Mouse (Mus musculus): ENCODE results near the gene Epn3. TPM values are rescaled to one million over a fixed set of nuclear protein-coding genes. Genes with fewer than 3 reads are reported as not detected.

The Epn3 gene
- polyA plus RNA-seq, 1 experiment from 2014 or later: 14.4 TPM

- peak overlapping the region; percentile 90 for H3K27ac ChIP-seq (ENCODE audit: poor library complexity, severe bottlenecking)
- peak overlapping the region; percentile 54 for H3K4me3 ChIP-seq
- no peaks in the 10 kb centered on the region for H3K9me3 ChIP-seq (replicated peaks)
- WGBS: 20% methylated on average over 19 of the region's 19 CpGs
- peaks cover 52% of the 10 kb centered on the region for H3K4me1 ChIP-seq (replicated peaks)
- ATAC-seq (ENCODE audit: insufficient number of reproducible peaks, low FRiP score): no peak; the same call in 1 of the 2 replicates
- H3K9ac ChIP-seq: peak overlapping the region; percentile 73
- peaks cover 22% of the 10 kb centered on the region; the same call in 1 of the 2 replicates for H3K27me3 ChIP-seq (replicated peaks)
- H3K4me2 ChIP-seq: peak overlapping the region; percentile 78
- peaks cover 15% of the 10 kb centered on the region for H3K36me3 ChIP-seq
Observed at GRCm38 (mm10) chr11:94498093-94498996, 1.4 kb downstream of the Epn3 start.

- Histone ChIP-seq H3K27ac (ENCODE audit: poor library complexity, severe bottlenecking) (peak overlapping the region; percentile 78), H3K27me3 (replicated peaks) (peaks cover 37% of the 10 kb centered on the region), H3K9ac (no peak overlapping the region), H3K4me1 (replicated peaks) (peaks cover 60% of the 10 kb centered on the region), H3K4me2 (no peak overlapping the region), H3K36me3 (peaks cover 29% of the 10 kb centered on the region), H3K9me3 (replicated peaks) (no peaks in the 10 kb centered on the region), H3K4me3 (no peak overlapping the region)
- WGBS: 40% methylated on average over 3 of the region's 3 CpGs
- ATAC-seq (ENCODE audit: insufficient number of reproducible peaks, low FRiP score): no peak
Observed at GRCm38 (mm10) chr11:94495415-94495814, 4.4 kb downstream of the Epn3 start.

GRCm38 (mm10) chr11:94491749-94492099 is 8.1 kb downstream of the Epn3 start:
- 50% methylated on average over 7 of the region's 7 CpGs for WGBS
- Histone ChIP-seq H3K27ac (ENCODE audit: poor library complexity, severe bottlenecking) (no peak overlapping the region), H3K4me3 (peak overlapping the region; percentile 49), H3K4me2 (peak overlapping the region; percentile 76), H3K27me3 (replicated peaks) (peaks cover 66% of the 10 kb centered on the region), H3K4me1 (replicated peaks) (peaks cover 31% of the 10 kb centered on the region), H3K9ac (peak overlapping the region; percentile 76; the same call in 1 of the 2 replicates), H3K36me3 (peaks cover 29% of the 10 kb centered on the region), H3K9me3 (replicated peaks) (no peaks in the 10 kb centered on the region)
- ATAC-seq (ENCODE audit: insufficient number of reproducible peaks, low FRiP score): no peak

- Histone ChIP-seq H3K27ac (ENCODE audit: poor library complexity, severe bottlenecking) (no peak overlapping the region), H3K27me3 (replicated peaks) (peaks cover 70% of the 10 kb centered on the region)
Observed at GRCm38 (mm10) chr11:94491035-94491748, 8.6 kb downstream of the Epn3 start.

GRCm38 (mm10) chr11:94489745-94490144 is 10.0 kb downstream of the Epn3 start:
- Histone ChIP-seq H3K9me3 (replicated peaks) (no peaks in the 10 kb centered on the region), H3K4me2 (no peak overlapping the region), H3K4me1 (replicated peaks) (peaks cover 15% of the 10 kb centered on the region), H3K27me3 (replicated peaks) (peaks cover 81% of the 10 kb centered on the region), H3K9ac (0 out of 2 replicates have a peak overlapping the region, but pooled peaks have one; percentile 2), H3K36me3 (peaks cover 21% of the 10 kb centered on the region; the same call in 1 of the 2 replicates), H3K4me3 (no peak overlapping the region), H3K27ac (ENCODE audit: poor library complexity, severe bottlenecking) (no peak overlapping the region)
- no peak for ATAC-seq (ENCODE audit: insufficient number of reproducible peaks, low FRiP score)
- 64% methylated on average over 4 of the region's 4 CpGs for WGBS

More at GRCm38 (mm10) chr11:94491035-94491748, 8.6 kb downstream of the Epn3 start:
- peak overlapping the region; percentile 49 for H3K4me3 ChIP-seq
- peak overlapping the region; percentile 76 for H3K4me2 ChIP-seq
- peaks cover 27% of the 10 kb centered on the region for H3K36me3 ChIP-seq
- 9% methylated on average over 55 of the region's 55 CpGs for WGBS
- peak overlapping the region; percentile 76 for H3K9ac ChIP-seq
- no peaks in the 10 kb centered on the region for H3K9me3 ChIP-seq (replicated peaks)
- ATAC-seq (ENCODE audit: insufficient number of reproducible peaks, low FRiP score): peak; percentile 37; the same call in 1 of the 2 replicates
- H3K4me1 ChIP-seq (replicated peaks): peaks cover 30% of the 10 kb centered on the region

- peaks cover 87% of the 10 kb centered on the region for H3K27me3 ChIP-seq (replicated peaks)
- H3K4me1 ChIP-seq (replicated peaks): peaks cover 11% of the 10 kb centered on the region
- H3K4me3 ChIP-seq: no peak overlapping the region
- H3K9me3 ChIP-seq (replicated peaks): no peaks in the 10 kb centered on the region
- no peak overlapping the region for H3K9ac ChIP-seq
- no peak overlapping the region for H3K4me2 ChIP-seq
- H3K27ac ChIP-seq (ENCODE audit: poor library complexity, severe bottlenecking): no peak overlapping the region
- WGBS: 87% methylated on average over 11 of the region's 11 CpGs
- H3K36me3 ChIP-seq: peaks cover 20% of the 10 kb centered on the region; the same call in 1 of the 2 replicates
- ATAC-seq (ENCODE audit: insufficient number of reproducible peaks, low FRiP score): no peak
Observed at GRCm38 (mm10) chr11:94488767-94489533, 10.8 kb downstream of the Epn3 start.

- ATAC-seq (ENCODE audit: insufficient number of reproducible peaks, low FRiP score): 0 out of 2 replicates have a peak, but pooled peaks have one; percentile 20
- H3K27ac ChIP-seq (ENCODE audit: poor library complexity, severe bottlenecking): no peak within 1 kb of the TSS
- WGBS: 2% methylated on average over 24 of the region's 24 CpGs
- H3K9me3 ChIP-seq (replicated peaks): no peaks in the 10 kb centered on the region
- H3K36me3 ChIP-seq: peaks cover 2% of the 10 kb centered on the region; the same call in 1 of the 2 replicates
- H3K9ac ChIP-seq: peak within 1 kb of the TSS; percentile 29; the same call in 1 of the 2 replicates
- H3K27me3 ChIP-seq (replicated peaks): peaks cover 68% of the 10 kb centered on the region
- peaks cover 2% of the 10 kb centered on the region for H3K4me1 ChIP-seq (replicated peaks)
- H3K4me2 ChIP-seq: peak within 1 kb of the TSS; percentile 57
- H3K4me3 ChIP-seq: peak within 1 kb of the TSS; percentile 19; the same call in 1 of the 2 replicates
Observed at GRCm38 (mm10) chr11:94486001-94486400, 13.8 kb downstream of the Epn3 start, which contains the start of gene Spata20. Gene Spata20 (minus strand): TSS chr11:94486179.

GRCm38 (mm10) chr11:94485223-94485622 is 14.6 kb downstream of the Epn3 start:
- peaks cover 67% of the 10 kb centered on the region for H3K27me3 ChIP-seq (replicated peaks)
- WGBS: 73% methylated on average over 5 of the region's 5 CpGs

GRCm38 (mm10) chr11:94484636-94485035 is 15.1 kb downstream of the Epn3 start:
- H3K36me3 ChIP-seq: no peaks in the 10 kb centered on the region
- no peaks in the 10 kb centered on the region for H3K4me1 ChIP-seq (replicated peaks)
- H3K9me3 ChIP-seq (replicated peaks): no peaks in the 10 kb centered on the region
- H3K9ac ChIP-seq: no peak overlapping the region
- ATAC-seq (ENCODE audit: insufficient number of reproducible peaks, low FRiP score): no peak
- H3K4me2 ChIP-seq: no peak overlapping the region
- H3K27ac ChIP-seq (ENCODE audit: poor library complexity, severe bottlenecking): no peak overlapping the region
- no peak overlapping the region for H3K4me3 ChIP-seq
- WGBS: 79% methylated on average over 9 of the region's 9 CpGs
- peaks cover 68% of the 10 kb centered on the region for H3K27me3 ChIP-seq (replicated peaks)

More at GRCm38 (mm10) chr11:94485223-94485622, 14.6 kb downstream of the Epn3 start:
- no peak overlapping the region for H3K4me3 ChIP-seq
- H3K36me3 ChIP-seq: no peaks in the 10 kb centered on the region
- H3K4me2 ChIP-seq: no peak overlapping the region
- no peak overlapping the region for H3K9ac ChIP-seq
- no peaks in the 10 kb centered on the region for H3K9me3 ChIP-seq (replicated peaks)
- H3K27ac ChIP-seq (ENCODE audit: poor library complexity, severe bottlenecking): no peak overlapping the region
- H3K4me1 ChIP-seq (replicated peaks): no peaks in the 10 kb centered on the region
- no peak for ATAC-seq (ENCODE audit: insufficient number of reproducible peaks, low FRiP score)

GRCm38 (mm10) chr11:94483921-94484320 is 15.9 kb downstream of the Epn3 start:
- no peak for ATAC-seq (ENCODE audit: insufficient number of reproducible peaks, low FRiP score)

More at GRCm38 (mm10) chr11:94483921-94484320, 15.9 kb downstream of the Epn3 start:
- H3K9me3 ChIP-seq (replicated peaks): no peaks in the 10 kb centered on the region
- H3K4me1 ChIP-seq (replicated peaks): no peaks in the 10 kb centered on the region
- 77% methylated on average over 14 of the region's 14 CpGs for WGBS
- no peak overlapping the region for H3K4me3 ChIP-seq
- no peaks in the 10 kb centered on the region for H3K36me3 ChIP-seq
- H3K9ac ChIP-seq: no peak overlapping the region
- no peak overlapping the region for H3K4me2 ChIP-seq
- H3K27me3 ChIP-seq (replicated peaks): peaks cover 69% of the 10 kb centered on the region
- no peak overlapping the region for H3K27ac ChIP-seq (ENCODE audit: poor library complexity, severe bottlenecking)
